Mouse (Mus musculus): ENCODE results near the gene Trim25. TPM values are rescaled to one million over a fixed set of nuclear protein-coding genes. Genes with fewer than 3 reads are reported as not detected.

The Trim25 gene
- polyA plus RNA-seq, 1 experiment: 12.9 TPM

DNA sequence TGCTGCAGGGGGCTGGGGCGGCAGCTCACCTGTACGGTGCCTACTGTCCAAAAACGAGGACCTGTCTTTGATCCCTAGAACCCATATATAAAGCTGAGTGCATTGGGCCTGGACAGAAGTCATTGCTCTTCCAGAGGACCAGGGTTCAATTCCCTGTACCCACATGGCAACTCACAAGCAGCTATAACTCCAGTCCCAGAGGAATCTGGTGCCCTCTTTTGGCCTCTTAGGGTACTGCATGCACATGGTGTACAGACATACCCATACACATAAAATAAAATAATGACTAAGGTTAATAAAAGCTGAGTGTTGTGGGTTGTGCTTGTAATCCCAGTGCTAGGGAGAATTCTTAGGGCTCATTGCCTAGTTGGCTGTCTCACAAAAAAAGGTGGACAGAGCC lies 66.1 kb downstream of the Trim25 start:
- no peak for DNase-seq (ENCODE audit: low spot score)

DNA sequence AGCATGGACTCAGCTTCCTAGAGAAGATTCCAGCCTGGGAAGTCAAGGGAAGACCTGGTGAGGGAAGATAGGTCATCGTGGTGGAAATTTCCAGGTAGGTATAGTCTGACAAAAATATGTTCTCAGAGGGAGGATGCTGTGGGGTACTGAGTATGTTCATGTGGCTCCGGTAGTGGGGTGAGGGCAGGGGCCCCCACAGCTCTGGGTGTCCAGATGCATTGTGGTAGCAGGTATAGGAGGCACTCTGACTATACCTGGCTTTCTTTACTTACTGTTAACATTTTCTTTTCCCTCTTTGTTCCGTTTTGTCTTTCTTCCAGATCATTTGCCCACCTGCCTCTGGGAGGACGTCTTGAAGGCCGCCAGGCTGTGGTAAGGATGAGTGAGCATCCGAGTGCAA lies 67.0 kb downstream of the Trim25 start:
- DNase-seq (ENCODE audit: low spot score): no peak

DNA sequence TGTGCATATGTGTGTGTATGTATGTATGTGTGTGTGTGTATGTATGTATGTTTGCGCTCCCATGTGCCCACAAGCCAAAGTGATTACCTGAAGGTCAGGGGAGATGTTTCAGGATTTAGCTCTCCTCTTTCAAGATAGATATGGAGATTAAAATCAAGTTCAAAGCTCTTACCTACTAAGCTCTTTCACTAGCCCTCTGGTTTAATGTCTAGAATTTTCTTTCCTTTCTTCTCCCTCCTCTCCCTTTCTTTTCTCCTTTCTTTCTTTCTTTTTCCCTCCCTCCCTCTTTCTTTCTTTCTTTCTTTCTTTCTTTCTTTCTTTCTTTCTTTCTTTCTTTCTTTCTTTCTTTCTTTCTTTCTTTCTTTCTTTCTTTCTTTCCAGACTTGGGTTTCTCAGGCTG lies 67.6 kb downstream of the Trim25 start, which contains the start of gene Dgke:
Gene Dgke (minus strand): TSS at position 101 of the 400 bp plus-strand sequence.
- no peak for DNase-seq (ENCODE audit: low spot score)

DNA sequence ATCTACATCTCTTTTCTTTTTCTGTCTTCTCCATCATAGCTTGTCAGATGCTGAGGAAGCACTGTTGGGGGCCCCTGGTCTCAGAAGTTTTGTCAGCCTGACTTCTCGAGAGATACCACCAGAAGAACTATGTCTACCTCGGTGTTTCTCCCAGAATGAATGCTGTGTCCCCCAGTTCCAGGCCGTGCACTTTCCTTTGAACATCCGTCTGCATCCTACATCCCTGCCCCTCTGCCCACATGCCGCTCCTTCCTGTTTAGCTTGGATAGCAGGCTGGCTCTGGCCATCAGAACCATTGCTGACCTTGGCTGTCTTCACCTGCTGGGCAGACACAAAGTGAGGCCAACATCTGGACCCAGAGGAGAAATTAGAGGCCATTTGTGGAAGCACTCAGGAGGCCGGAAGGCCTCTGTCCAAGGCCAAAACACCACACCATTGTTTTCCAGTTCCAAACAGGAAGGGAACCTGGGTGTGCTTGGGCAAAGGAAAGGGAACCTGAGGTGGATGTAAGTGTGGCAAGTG lies 68.2 kb downstream of the Trim25 start:
- no peak for DNase-seq (ENCODE audit: low spot score)

DNA sequence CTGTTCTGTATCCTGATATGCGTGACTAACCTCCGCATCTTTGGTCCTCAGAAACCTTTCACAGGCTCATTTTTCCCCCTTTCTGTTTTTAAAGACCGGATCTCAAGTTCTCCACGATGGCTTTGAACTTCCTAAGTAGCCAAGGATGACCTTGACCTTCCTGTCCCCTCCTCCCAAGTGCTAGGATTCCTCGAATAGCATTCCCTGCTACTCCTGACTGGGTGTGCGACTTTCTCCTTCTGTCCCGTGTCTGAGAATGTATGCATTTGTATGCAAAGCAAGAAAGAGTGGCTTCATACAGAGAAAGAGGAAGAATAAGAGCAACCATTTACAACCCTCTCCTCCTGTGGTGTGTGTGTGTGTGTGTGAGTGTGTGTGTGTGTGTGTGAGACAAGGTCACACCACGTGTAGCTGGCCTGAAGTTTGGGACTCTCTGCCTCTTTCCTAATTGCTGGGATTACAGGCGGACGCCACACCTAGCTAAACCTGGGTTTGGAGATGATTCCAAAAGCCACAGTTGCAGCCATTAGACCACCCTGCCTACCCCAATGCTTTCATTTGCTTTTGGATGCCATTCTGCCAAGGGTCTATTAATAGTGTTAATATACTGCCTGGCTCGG lies 68.8 kb downstream of the Trim25 start:
- no peak for DNase-seq (ENCODE audit: low spot score)

DNA sequence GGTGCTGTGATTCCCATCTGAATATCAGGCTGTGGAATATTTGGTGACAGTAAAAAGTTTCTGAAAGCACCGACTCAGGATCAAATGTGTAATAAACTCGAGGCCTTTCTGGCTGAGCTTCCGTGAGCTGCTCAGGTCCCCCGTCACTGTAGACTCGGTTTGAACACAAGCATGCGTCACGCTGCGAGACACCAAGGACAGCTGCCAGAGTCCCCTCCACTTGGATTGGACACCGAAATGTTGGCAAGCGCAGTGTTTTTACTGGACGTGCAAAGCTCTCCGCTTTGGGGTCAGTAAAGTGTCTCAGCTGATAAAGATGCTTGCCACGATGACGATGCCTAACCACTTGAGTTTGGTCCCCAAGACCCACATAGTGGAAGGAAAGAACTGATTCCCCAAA lies 69.5 kb downstream of the Trim25 start:
- DNase-seq (ENCODE audit: low spot score): no peak

DNA sequence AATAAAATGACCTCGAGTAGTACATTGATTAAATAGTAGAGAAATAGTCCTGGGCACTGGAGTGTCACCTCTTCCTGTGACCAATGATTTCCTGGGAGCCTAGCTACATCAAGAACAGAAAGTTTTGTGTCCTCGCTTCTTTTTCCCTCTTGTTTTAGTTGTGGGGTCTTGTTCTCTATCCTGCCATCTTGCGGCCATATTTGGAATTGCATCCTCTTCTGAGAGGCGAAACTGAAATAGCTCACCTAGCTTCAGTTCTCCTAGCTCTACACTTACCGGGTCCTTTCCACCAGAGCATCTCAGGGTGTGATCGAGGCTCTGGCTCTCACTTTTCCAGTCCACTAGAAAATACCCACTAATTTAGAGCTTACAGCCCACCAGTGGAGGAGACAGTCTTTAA lies 70.1 kb downstream of the Trim25 start:
- no peak for DNase-seq (ENCODE audit: low spot score)

Other genes starting within 250 kb of the Trim25 start
- gene Akap1, start 134.8 kb upstream of the Trim25 start, polyA plus RNA-seq (2012; rRNA removed): 46.1 and 50.9 TPM in 2 replicates
- gene Scpep1, start 43.9 kb upstream of the Trim25 start, polyA plus RNA-seq (2012; rRNA removed): 94.2 and 94.3 TPM in 2 replicates
- not detected in 2 replicates for gene Elobl, start 32.4 kb upstream of the Trim25 start, polyA plus RNA-seq (2012; rRNA removed)
- gene Coil, start 29.1 kb upstream of the Trim25 start, polyA plus RNA-seq (2012; rRNA removed): 9.7 and 10.9 TPM in 2 replicates
- gene Dgke, start 67.5 kb downstream of the Trim25 start, polyA plus RNA-seq (2012; rRNA removed): 5.7 and 6.4 TPM in 2 replicates
- gene Gm525, start 74.5 kb downstream of the Trim25 start, polyA plus RNA-seq (2012; rRNA removed): 0.18 and 0.72 TPM in 2 replicates